Mouse (Mus musculus): ENCODE data around the gene Nrros. TPM values are rescaled to one million over a fixed set of nuclear protein-coding genes. Genes with fewer than 3 reads are reported as not detected.
"Not testable (repeated sequence)": the region's sequence is repeated elsewhere in the genome, so short reads cannot be mapped to it uniquely, and the experiment has no call there.

The Nrros gene
- total RNA-seq, 2 experiments from 2014 or later = 6.0 to 6.7 TPM

DNA sequence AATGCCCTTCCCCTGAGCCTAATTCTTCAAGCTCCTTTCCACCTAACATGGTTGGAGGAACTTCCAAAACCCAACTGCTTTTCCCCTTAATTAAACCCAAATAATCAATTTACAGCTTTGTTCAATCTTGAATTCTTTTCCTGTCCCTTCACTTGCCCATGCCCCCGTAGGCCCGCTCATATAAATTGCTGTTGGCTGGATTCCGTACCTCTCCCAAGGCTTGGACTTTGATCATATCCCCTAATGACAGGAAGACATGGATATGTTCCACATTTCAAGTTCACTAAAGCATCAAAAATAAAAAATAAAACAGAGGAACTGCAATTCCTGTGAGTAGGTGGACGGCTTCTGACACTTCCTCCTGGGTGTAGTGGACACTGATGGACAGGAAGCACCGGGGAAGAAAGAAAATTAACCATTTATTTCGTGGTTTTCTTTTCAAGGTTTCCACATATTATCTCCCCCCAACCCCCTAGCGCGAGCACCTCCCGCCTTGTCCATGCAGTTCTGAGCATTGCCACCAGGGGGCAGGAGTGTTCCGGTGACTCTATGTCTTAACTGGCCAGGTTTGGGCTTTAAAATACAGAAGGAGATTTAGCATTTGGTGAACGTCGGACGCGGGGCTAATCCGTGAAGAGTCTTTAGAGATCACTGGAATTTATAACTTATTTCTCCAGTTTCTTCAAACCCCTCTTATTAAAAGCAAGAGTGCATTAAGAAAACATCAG is 50.3 kb downstream of the Nrros start:
- DNase-seq = peak; percentile 93

DNA sequence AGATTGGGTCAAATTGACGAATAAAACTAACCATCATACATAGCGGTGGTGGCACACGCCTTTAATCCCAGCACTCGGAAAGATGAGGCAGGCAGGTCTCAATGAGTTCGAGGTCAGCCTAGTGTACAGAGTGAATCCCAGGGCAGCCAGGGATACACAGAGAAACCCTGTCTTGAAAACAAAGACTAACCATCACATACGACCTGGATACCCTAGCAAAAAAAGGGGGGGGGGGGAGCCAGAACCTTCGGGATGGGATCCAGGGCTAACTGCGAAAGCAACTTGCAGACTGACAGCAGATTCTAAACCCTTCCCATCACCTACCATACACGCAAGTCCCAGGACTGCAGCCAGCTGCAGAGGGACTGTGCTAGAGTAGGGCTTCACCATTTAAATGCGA is 51.0 kb downstream of the Nrros start:
- DNase-seq = no peak

DNA sequence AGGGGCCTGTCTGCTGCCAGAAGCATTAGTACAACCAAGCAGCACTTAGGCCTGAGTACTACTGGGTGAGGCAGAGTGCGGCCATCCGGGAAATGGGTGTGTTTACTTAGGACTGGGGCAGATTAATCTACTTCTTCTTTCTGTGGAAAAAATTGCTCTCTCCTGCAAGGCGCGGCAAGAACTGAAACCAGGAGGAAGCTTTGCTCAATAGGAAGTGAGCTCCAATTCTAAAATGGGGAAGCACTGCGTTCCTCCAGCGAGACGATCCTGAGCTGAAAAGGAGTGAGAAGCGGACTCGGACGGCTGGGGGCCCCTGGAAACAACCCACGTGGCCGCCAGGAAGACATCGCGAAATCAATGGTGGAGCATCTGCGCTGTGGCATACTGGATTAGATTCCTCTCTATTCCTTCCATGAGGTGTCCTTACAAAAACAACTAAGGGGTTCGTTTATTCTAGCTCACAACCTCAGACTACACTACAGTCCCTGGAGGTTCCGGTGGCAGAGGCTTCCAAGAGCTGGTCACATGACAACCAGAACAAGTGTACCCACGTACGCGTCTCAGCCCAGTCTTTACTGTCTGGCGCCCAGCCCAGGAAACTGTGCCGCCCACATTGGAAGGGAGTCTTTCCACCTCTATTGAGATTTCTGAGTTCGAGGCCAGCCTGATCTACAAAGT is 51.7 kb downstream of the Nrros start:
- DNase-seq = peak; percentile 64

DNA sequence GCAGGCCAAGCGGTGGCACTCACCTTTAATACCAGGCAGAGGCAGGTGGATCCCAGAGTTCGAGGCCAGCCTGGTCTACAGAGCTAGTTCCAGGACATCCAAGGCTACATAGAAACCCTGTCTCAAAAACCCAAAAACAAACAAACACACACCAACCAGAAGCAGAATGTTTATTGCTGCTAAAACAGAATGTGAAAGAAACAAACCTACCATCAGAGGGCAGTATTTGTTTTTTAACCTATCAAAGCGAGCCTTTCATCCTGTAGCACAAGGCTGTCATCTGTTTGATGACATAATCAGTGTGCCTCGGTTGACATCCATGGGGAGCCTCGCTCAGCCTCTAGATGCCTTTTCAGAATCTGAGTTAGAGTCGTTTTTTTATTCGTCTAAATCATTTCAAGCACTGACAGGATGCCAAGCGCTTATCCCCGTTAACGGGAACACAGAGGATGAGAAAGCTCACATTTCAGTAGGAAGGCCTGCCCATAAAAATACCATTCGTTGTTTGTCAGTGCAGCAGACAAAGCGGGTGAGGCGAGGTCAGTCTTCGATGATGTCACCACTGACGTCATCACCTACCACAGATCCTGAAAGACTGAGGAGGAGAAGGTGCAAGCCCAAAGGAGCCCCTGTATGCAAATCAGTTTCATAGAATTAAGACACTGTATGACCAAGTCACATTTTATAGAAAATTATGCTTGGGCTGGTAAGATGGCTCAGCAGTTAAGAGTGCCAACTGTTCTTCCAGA is 54.3 kb downstream of the Nrros start:
- DNase-seq = peak; percentile 29

DNA sequence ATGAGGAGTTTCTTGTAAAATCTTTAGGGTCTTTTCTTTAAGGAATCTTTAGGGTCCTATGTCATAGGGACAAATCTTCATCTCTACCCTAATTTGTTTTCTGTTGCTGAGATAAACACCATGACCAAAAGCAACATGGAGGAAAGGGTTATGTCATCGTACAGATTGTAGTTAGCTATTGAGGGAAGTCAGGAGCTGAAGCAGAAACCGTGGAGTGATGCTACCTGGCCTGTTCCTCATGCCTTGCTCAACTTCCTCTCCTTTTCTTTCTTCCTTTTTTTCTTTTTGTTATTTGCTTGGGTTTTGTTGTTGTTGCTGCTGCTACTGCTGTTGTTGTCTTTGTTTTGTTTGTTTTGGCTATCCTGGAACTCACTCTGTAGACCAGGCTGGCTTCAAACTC is 56.8 kb downstream of the Nrros start:
- no peak for DNase-seq

DNA sequence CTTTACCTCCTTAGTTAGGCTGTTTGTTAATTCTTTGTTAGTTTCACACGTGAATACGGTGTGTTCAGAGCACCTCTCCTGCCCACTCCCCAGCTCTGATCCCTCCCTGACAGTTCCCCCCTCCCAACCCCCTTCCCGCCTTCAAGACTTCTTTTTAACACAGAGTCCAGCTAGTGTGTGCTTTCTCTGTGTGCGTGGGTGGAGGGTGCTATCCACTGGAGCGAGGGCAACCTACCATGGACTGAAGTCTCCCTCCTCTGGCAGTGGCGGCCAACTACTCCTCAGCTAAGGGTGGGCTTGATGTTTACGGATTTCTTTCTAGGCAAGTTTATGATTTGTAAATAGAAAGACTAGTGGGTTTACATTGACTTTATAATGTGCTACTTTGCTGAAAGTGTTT is 57.2 kb downstream of the Nrros start:
- DNase-seq = no peak

DNA sequence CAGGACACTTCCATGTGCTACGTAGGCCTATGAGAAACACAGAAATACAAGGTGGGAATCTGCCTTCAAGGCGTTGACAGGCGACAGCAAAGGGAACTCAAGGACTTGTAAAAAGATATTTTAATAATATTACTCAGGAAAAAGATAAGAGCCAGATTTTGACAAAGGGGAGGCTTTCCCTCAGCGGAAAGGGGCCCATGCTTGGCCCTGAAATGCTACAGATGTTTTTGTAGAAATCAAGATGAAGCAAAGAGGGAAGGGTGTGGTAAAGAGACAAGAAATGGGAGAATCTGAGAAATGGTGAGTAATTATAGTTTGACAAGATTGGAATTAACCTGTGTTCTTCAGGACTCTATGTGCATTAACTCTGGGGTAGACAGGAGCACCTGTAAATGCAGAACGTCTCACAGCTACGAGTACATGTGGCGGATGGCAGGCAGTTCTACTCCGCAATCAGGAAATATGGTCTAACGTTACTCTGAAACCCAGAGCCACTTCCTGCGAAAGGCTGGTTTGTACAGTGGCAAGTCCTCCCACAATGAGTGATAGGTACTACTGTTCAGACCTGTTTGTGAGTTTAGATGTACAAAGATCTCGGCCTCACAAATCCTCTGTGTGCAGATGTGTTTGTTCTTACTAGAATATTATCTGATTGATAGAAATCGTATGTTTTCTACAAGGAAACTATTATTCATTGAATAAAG is 57.9 kb downstream of the Nrros start:
- no peak for DNase-seq

DNA sequence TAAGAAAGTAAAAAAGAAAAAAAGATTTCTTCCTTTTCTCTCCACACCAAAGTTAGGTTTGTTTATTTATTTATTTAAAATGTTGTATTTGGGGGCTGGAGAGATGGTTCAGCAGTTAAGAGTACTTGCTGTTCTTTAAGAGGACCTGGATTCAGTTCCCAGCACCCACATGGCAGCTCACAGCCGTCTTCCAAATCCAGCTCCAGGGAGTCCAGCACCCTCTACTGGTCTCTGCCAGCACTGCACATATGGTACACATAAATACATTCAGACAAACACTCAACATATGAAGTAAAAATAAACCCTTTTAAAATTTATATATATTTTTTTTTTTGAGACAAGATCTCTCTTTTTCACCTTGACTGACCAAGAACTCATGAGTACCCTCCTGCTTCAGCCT is 59.7 kb downstream of the Nrros start:
- no peak for DNase-seq

DNA sequence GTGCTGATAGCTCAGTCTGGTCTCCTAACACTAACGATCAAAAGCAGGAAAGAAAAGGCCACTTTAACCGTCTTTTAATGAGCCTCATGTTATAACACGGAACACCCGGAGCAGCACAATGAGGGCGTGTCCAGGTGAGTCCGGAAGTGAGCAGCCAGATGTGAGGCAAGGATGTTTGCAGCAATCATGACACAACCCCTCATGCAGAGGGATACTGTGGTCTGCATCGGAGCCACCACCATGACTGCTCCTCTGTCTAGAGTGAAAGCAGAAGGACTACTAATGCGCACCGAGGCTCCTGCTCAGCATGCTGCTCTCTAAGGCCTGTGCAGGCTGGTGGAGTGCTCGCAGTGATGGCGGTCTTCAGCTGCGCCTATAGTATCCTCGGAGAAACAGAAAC is 63.1 kb downstream of the Nrros start:
- no peak for DNase-seq

DNA sequence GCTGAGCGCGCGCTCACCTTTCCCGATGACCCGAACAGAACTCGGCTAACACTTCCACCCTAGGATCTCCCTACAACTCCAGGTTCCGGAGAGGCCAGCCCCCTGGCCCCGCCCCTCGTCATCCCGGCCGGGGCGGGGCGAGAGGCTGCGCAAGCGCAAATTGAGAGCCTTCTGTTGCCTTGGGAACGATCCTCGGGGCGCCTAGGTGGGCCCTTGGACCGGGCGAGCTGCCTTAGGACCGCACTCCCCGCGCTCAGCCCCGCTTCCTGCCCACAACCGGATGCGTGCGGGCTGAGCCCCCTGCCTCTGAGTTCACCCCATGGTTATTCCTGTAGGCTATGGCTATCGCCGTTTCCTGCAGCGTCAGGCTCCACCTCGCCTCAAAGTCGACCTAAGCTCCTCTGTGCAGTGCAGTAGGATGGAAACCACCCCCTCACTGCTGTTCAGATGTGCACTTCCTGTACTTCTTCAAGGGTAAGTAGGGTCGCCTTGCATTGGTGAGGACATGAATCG is 65.7 kb downstream of the Nrros start, which contains the start of the genes Pigx and Cep19:
Pigx (minus strand) TSS at position 103 of the 513 bp plus-strand sequence.
Cep19 (plus strand) TSS at position 163 of the 513 bp plus-strand sequence.
- peak; percentile 89 for DNase-seq

DNA sequence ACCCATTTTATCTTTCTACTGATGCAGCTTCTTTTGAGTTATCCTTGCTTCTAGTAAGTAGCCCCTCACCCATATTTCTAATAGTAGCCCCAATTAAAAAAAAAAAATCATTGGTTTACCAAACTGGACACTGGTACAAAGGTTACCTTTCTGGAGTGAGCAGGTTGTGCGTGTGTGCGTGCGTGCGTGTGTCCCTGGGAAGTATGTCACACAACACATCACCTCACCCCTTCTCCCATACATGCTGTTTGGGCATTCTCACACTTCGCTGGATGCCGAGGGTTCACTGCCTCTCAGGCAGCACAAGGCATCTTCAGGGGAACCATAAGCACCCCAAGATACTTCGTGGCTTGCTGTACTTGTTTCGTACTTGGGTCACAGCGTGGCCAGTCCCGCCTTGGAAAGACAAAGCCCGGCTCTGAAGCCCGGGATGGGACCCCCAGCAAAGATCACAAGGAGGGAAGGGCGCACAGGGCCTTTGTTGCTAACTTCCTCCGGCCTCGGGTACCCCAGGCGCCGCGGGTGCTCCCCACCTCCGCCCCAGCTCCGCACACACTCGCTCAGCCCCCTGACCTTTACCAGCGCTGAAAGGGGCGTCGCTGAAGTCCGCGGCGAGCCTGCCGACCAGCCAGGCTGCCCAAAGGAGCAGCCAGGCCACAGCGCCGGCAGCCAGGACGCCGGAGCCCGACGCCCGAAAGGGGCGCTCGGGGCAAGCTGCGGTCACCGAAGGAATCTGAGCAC is 66.3 kb downstream of the Nrros start:
- no peak for DNase-seq

DNA sequence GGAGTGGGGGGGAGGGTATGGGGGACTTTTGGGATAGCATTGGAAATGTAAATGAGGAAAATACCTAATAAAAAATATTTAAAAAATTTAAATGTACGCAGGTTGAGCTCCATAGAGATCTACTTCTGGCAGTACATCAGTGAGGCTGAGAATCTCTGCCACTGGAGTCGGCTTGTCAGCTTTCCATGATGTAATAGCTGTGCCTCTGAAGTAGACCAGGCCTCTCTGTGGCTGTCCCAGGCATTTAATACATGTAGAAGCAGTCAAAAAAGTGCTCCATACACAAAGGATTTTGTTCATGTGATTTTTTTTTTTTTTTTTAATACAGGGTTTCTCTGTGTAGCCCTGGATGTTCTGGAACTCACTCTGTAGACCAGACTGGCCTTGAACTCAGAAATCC is 67.6 kb downstream of the Nrros start:
- DNase-seq = not testable (repeated sequence)

Other genes with a start within 250 kb of the Nrros start
- 1 to 10 TPM; 1.0 to 1.2 TPM for gene Pigz, start 231.7 kb downstream of the Nrros start, total RNA-seq (2021)
- gene 0610012G03Rik, start 217.1 kb downstream of the Nrros start, total RNA-seq (2021) = 10 to 100 TPM; 60.4 to 66.7 TPM
- 10 to 100 TPM; 25.5 to 29.0 TPM for gene Ncbp2, start 217.1 kb downstream of the Nrros start, total RNA-seq (2021)
- gene Senp5, start 162.3 kb downstream of the Nrros start, total RNA-seq (2021) = 10 to 100 TPM; 22.4 to 23.2 TPM
- gene Pak2, start 86.3 kb downstream of the Nrros start, total RNA-seq (2021) = 10 to 100 TPM; 45.7 to 46.8 TPM
- 10 to 100 TPM; 26.2 to 29.6 TPM for gene Pigx, start 65.9 kb downstream of the Nrros start, total RNA-seq (2021)
- gene Cep19, start 65.8 kb downstream of the Nrros start, total RNA-seq (2021) = 1 to 10 TPM; 9.8 to 9.9 TPM
- not detected for gene Bex6, start 14.2 kb upstream of the Nrros start, total RNA-seq (2021)
- gene Fbxo45, start 81.6 kb upstream of the Nrros start, total RNA-seq (2021) = 10 to 100 TPM; 16.6 to 18.4 TPM
- 1 to 10 TPM; 8.0 to 8.5 TPM for gene Wdr53, start 81.6 kb upstream of the Nrros start, total RNA-seq (2021)
- gene Smco1, start 105.9 kb upstream of the Nrros start, total RNA-seq (2021) = 1 to 10 TPM; 2.1 to 2.9 TPM
- gene Rnf168, start 111.9 kb upstream of the Nrros start, total RNA-seq (2021) = 10 to 100 TPM; 22.2 to 23.6 TPM
- 10 to 100 TPM; 34.7 to 35.6 TPM for gene Ubxn7, start 166.7 kb upstream of the Nrros start, total RNA-seq (2021)
- gene Tm4sf19, start 234.9 kb upstream of the Nrros start, total RNA-seq (2021) = not detected

All from heart, postnatal 4 days (tissue).